Mouse (Mus musculus) hindbrain, embryonic 16.5 days (tissue): ENCODE results near the gene Rwdd3. TPM values are rescaled to one million over a fixed set of nuclear protein-coding genes. Genes with fewer than 3 reads are reported as not detected.

Experiments
- ATAC-seq: fragments of 200-750 bp; cut with Nextera tagmentation; 2 replicates; pipeline ENCODE4 v1.8.0; 2017; ENCODE audit warnings: moderate TSS enrichment, moderate library complexity
- H3K27ac ChIP-seq: fragments of 300-500 bp; sonication (generic); 2 replicates; pipeline ENCODE4 v1.5.1; 2014; ENCODE audit warnings: low read depth, mild to moderate bottlenecking, control low read depth, low read length, moderate library complexity
- H3K27me3 ChIP-seq: fragments of 300-500 bp; sonication (generic); replicated peaks from 2 replicates; pipeline ENCODE4 v1.6.1; 2014; ENCODE audit warnings: low read length; ENCODE audit not compliant: control insufficient read depth, insufficient read depth
- H3K36me3 ChIP-seq: fragments of 300-500 bp; sonication (generic); 2 replicates; pipeline ENCODE4 v1.6.1; 2014; ENCODE audit warnings: mild to moderate bottlenecking, low read length, moderate library complexity, mixed read lengths; ENCODE audit not compliant: control insufficient read depth, insufficient read depth
- H3K4me1 ChIP-seq: fragments of 300-500 bp; sonication (generic); 2 replicates; pipeline ENCODE4 v1.6.1; 2014; ENCODE audit warnings: low read depth, low read length; ENCODE audit not compliant: control insufficient read depth, insufficient read depth
- H3K4me2 ChIP-seq: fragments of 300-500 bp; sonication (generic); 2 replicates; pipeline ENCODE4 v1.6.1; 2014; ENCODE audit warnings: mild to moderate bottlenecking, low read length, control low read depth, moderate library complexity
- H3K4me3 ChIP-seq: fragments of 300-500 bp; sonication (generic); 2 replicates; pipeline ENCODE4 v1.5.1; 2014; ENCODE audit warnings: mild to moderate bottlenecking, low read length, control low read depth, moderate library complexity
- H3K9ac ChIP-seq: fragments of 300-500 bp; sonication (generic); 2 replicates; pipeline ENCODE4 v1.6.1; 2014; ENCODE audit warnings: low read depth, mild to moderate bottlenecking, control low read depth, low read length, moderate library complexity
- H3K9me3 ChIP-seq: fragments of 300-500 bp; sonication (generic); 2 replicates; pipeline ENCODE4 v1.6.1; 2014; ENCODE audit warnings: mild to moderate bottlenecking, low read length, moderate library complexity; ENCODE audit not compliant: control insufficient read depth
- WGBS: fragments of 180-500 bp; shearing (Covaris S2); extraction: QIAGEN DNeasy Blood & Tissue Kit; methylation state at CpG from one replicate; pipeline ENCODE4 v1.1.7; 2014; 5-methylcytosine and 5-hydroxymethylcytosine counted together
- polyA plus RNA-seq: library from polyadenylated mRNA; unstranded; fragments of >200 nt; fragmentation: Nextera tagmentation; extraction: Ambion mirVana; gene quantifications from 2 replicates; pipeline ENCODE4 v1.2.1, GENCODE M21; 2015

Rwdd3 gene
- polyA plus RNA-seq, 1 experiment from 2014 or later: 8.6 TPM

- 68% methylated on average over 11 of the region's 11 CpGs for WGBS
- ATAC-seq: no peak
- H3K27ac ChIP-seq: no peak overlapping the region
- no peaks in the 10 kb centered on the region for H3K36me3 ChIP-seq
- H3K27me3 ChIP-seq: no peaks in the 10 kb centered on the region
- H3K4me1 ChIP-seq: no peaks in the 10 kb centered on the region
- no peak overlapping the region for H3K4me3 ChIP-seq
- no peak overlapping the region for H3K4me2 ChIP-seq
- no peaks in the 10 kb centered on the region for H3K9me3 ChIP-seq
- H3K9ac ChIP-seq: no peak overlapping the region
Observed at GRCm38 (mm10) chr3:121133937-121134336, 37.6 kb downstream of the Rwdd3 start.

GRCm38 (mm10) chr3:121133039-121133438 lies 38.5 kb downstream of the Rwdd3 start:
- H3K4me3 ChIP-seq: no peak overlapping the region
- H3K4me1 ChIP-seq: no peaks in the 10 kb centered on the region
- no peaks in the 10 kb centered on the region for H3K36me3 ChIP-seq
- no peak overlapping the region for H3K27ac ChIP-seq
- 83% methylated on average over 5 of the region's 5 CpGs for WGBS
- no peak overlapping the region for H3K4me2 ChIP-seq
- no peak overlapping the region for H3K9ac ChIP-seq
- H3K9me3 ChIP-seq: no peaks in the 10 kb centered on the region
- H3K27me3 ChIP-seq: no peaks in the 10 kb centered on the region
- no peak for ATAC-seq

GRCm38 (mm10) chr3:121127171-121127570 lies 44.3 kb downstream of the Rwdd3 start:
- ATAC-seq: no peak
- Histone ChIP-seq H3K9me3 (no peaks in the 10 kb centered on the region), H3K27me3 (no peaks in the 10 kb centered on the region), H3K27ac (no peak overlapping the region), H3K36me3 (no peaks in the 10 kb centered on the region), H3K4me1 (no peaks in the 10 kb centered on the region), H3K4me2 (no peak overlapping the region), H3K4me3 (no peak overlapping the region), H3K9ac (no peak overlapping the region)
- 84% methylated on average over 2 of the region's 2 CpGs for WGBS

- 67% methylated on average over 5 of the region's 5 CpGs for WGBS
- Histone ChIP-seq H3K27ac (no peak overlapping the region), H3K4me1 (no peaks in the 10 kb centered on the region), H3K4me3 (no peak overlapping the region), H3K36me3 (no peaks in the 10 kb centered on the region), H3K9me3 (no peaks in the 10 kb centered on the region), H3K27me3 (no peaks in the 10 kb centered on the region), H3K9ac (no peak overlapping the region), H3K4me2 (no peak overlapping the region)
- ATAC-seq: no peak
Observed at GRCm38 (mm10) chr3:121126476-121126875, 45.0 kb downstream of the Rwdd3 start.

GRCm38 (mm10) chr3:121121072-121121471 lies 50.4 kb downstream of the Rwdd3 start:
- Histone ChIP-seq H3K4me1 (no peaks in the 10 kb centered on the region), H3K36me3 (no peaks in the 10 kb centered on the region), H3K9ac (no peak overlapping the region), H3K4me3 (no peak overlapping the region), H3K27me3 (no peaks in the 10 kb centered on the region), H3K9me3 (no peaks in the 10 kb centered on the region), H3K4me2 (no peak overlapping the region), H3K27ac (no peak overlapping the region)
- no peak for ATAC-seq
- 75% methylated on average over 5 of the region's 5 CpGs for WGBS

- Histone ChIP-seq H3K27me3 (no peaks in the 10 kb centered on the region), H3K9ac (no peak overlapping the region), H3K4me1 (no peaks in the 10 kb centered on the region), H3K9me3 (peaks cover 3% of the 10 kb centered on the region), H3K4me3 (no peak overlapping the region), H3K27ac (no peak overlapping the region), H3K4me2 (peak overlapping the region; percentile 30; the same call in 1 of the 2 replicates), H3K36me3 (no peaks in the 10 kb centered on the region)
- 46% methylated on average over 13 of the region's 13 CpGs for WGBS
- ATAC-seq: no peak
Observed at GRCm38 (mm10) chr3:121116590-121116989, 54.9 kb downstream of the Rwdd3 start.

GRCm38 (mm10) chr3:121116067-121116466 lies 55.4 kb downstream of the Rwdd3 start:
- no peak overlapping the region for H3K4me2 ChIP-seq

GRCm38 (mm10) chr3:121111068-121111467 lies 60.4 kb downstream of the Rwdd3 start:
- 89% methylated on average over 8 of the region's 8 CpGs for WGBS
- no peak overlapping the region for H3K4me2 ChIP-seq
- ATAC-seq: no peak
- H3K36me3 ChIP-seq: no peaks in the 10 kb centered on the region
- H3K27ac ChIP-seq: no peak overlapping the region
- no peak overlapping the region for H3K4me3 ChIP-seq
- H3K9ac ChIP-seq: no peak overlapping the region
- H3K9me3 ChIP-seq: peaks cover 3% of the 10 kb centered on the region
- H3K27me3 ChIP-seq: no peaks in the 10 kb centered on the region
- no peaks in the 10 kb centered on the region for H3K4me1 ChIP-seq

More at GRCm38 (mm10) chr3:121116067-121116466, 55.4 kb downstream of the Rwdd3 start:
- Histone ChIP-seq H3K9ac (no peak overlapping the region), H3K9me3 (peaks cover 3% of the 10 kb centered on the region), H3K4me1 (no peaks in the 10 kb centered on the region), H3K4me3 (no peak overlapping the region), H3K27ac (no peak overlapping the region), H3K27me3 (no peaks in the 10 kb centered on the region), H3K36me3 (no peaks in the 10 kb centered on the region)
- 49% methylated on average over 5 of the region's 5 CpGs for WGBS
- ATAC-seq: no peak

- H3K9me3 ChIP-seq: peaks cover 3% of the 10 kb centered on the region
- H3K27ac ChIP-seq: no peak overlapping the region
- H3K27me3 ChIP-seq: no peaks in the 10 kb centered on the region
- H3K4me2 ChIP-seq: no peak overlapping the region
- ATAC-seq: 0 out of 2 replicates have a peak, but pooled peaks have one; percentile 48
- WGBS: 60% methylated on average over 7 of the region's 7 CpGs
- H3K4me1 ChIP-seq: no peaks in the 10 kb centered on the region
- no peak overlapping the region for H3K4me3 ChIP-seq
- H3K9ac ChIP-seq: no peak overlapping the region
- H3K36me3 ChIP-seq: no peaks in the 10 kb centered on the region
Observed at GRCm38 (mm10) chr3:121110430-121110829, 61.1 kb downstream of the Rwdd3 start.

- no peak for ATAC-seq
- H3K9ac ChIP-seq: no peak overlapping the region
- H3K27me3 ChIP-seq: no peaks in the 10 kb centered on the region
- no peaks in the 10 kb centered on the region for H3K4me1 ChIP-seq
- H3K27ac ChIP-seq: no peak overlapping the region
- WGBS: 87% methylated on average over 6 of the region's 6 CpGs
- no peak overlapping the region for H3K4me3 ChIP-seq
- H3K4me2 ChIP-seq: no peak overlapping the region
- H3K36me3 ChIP-seq: no peaks in the 10 kb centered on the region
- no peaks in the 10 kb centered on the region for H3K9me3 ChIP-seq
Observed at GRCm38 (mm10) chr3:121107481-121107880, 64.0 kb downstream of the Rwdd3 start.
